Mouse (Mus musculus) myocyte (in vitro differentiated cells): Measurements from ENCODE around the gene Scfd2.

Experiments
- CEBPB ChIP-seq: IDR thresholded peaks from 2 replicates; pipeline ENCODE4 v1.6.1; 2011; ENCODE audit warnings: mild to moderate bottlenecking, moderate library complexity; ENCODE audit not compliant: poor library complexity, insufficient read depth, severe bottlenecking
- E2F4 ChIP-seq: IDR thresholded peaks from one replicate; pipeline ENCODE4 v1.6.1; 2011; ENCODE audit warnings: mild to moderate bottlenecking, control low read depth, moderate library complexity; ENCODE audit not compliant: insufficient read depth
- POLR2A ChIP-seq: IDR thresholded peaks from one replicate; pipeline ENCODE4 v1.6.1; 2011; ENCODE audit warnings: low read depth, mild to moderate bottlenecking, control low read depth, moderate library complexity; ENCODE audit not compliant: insufficient read length
- POLR2AphosphoS2 ChIP-seq: IDR thresholded peaks from one replicate; pipeline ENCODE4 v1.6.1; 2011; ENCODE audit warnings: low read depth, control low read depth; ENCODE audit not compliant: insufficient read length
- SRF ChIP-seq: IDR thresholded peaks from one replicate; pipeline ENCODE4 v1.6.1; 2011; ENCODE audit warnings: low read depth; ENCODE audit not compliant: control insufficient read depth, insufficient read length
- TCF12 ChIP-seq: IDR thresholded peaks from one replicate; pipeline ENCODE4 v1.6.1; 2011; ENCODE audit warnings: mild to moderate bottlenecking, control low read depth; ENCODE audit not compliant: poor library complexity, insufficient read depth, severe bottlenecking
- TCF3 ChIP-seq: IDR thresholded peaks from one replicate; pipeline ENCODE4 v1.6.1; 2011; ENCODE audit warnings: low read depth, control low read depth; ENCODE audit not compliant: insufficient read length
- USF1 ChIP-seq: IDR thresholded peaks from one replicate; pipeline ENCODE4 v1.6.1; 2011; ENCODE audit warnings: low read depth, mild to moderate bottlenecking, control low read depth, moderate library complexity

- TF ChIP-seq TCF3 (no peak), POLR2AphosphoS2 (no peak), POLR2A (no peak), E2F4 (no peak), USF1 (no peak), TCF12 (no peak), CEBPB (no peak), SRF (no peak)
Observed at GRCm38 (mm10) chr5:74315471-74316245, 215.9 kb downstream of the Scfd2 start.
